Mouse (Mus musculus): ENCODE measurements around the gene Wbp1. TPM values are rescaled to one million over a fixed set of nuclear protein-coding genes. Genes with fewer than 3 reads are reported as not detected.

The Wbp1 gene
- 23.2 and 27.5 TPM in 2 replicates for polyA plus RNA-seq (2012; rRNA removed)

GRCm38 (mm10) chr6:83120930-83121862, at the start of gene Wbp1:
Wbp1 (minus strand) TSS chr6:83121559.

DNA sequence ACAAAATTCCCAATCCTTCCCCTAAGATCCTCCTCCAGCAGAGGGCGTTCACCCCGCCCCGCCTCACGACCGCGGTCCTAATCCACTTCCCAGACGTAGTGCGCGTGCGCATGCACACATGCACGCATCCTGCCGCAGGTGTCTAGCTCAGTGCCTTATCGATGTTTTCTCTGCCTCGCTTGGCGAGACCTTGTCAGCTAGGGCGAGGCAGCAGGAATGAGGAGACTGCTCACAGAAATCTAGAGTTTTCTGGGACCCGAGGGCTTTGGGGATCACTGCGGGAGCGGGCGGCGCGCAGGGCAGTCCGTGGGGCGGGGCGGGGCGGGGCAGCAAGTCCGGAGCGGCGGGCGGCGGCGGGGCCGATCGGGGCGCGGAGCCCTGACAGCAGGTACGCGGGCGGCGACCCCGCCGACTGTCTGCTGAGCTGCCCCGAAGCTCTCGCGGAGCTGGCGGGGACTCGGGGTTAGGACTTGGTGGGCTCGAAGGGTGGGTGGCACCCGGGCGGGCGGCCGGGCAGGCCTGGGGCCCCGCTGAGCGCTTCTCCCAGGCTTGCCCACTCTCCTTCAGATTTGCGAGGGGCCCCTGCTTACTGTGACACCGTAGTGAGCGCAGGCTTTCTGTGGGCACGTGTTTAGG, 44.4 kb upstream of the Wbp1 start, which contains the start of gene Dctn1:
Gene Dctn1 (plus strand): TSS at position 314 of the 636 bp plus-strand sequence.

GRCm38 (mm10) chr6:83156259-83156684, 34.9 kb upstream of the Wbp1 start, which contains the start of the genes Wdr54 and 1700003E16Rik:
Wdr54 (minus strand) TSS chr6:83156397.
1700003E16Rik (plus strand) TSS chr6:83156404.

DNA sequence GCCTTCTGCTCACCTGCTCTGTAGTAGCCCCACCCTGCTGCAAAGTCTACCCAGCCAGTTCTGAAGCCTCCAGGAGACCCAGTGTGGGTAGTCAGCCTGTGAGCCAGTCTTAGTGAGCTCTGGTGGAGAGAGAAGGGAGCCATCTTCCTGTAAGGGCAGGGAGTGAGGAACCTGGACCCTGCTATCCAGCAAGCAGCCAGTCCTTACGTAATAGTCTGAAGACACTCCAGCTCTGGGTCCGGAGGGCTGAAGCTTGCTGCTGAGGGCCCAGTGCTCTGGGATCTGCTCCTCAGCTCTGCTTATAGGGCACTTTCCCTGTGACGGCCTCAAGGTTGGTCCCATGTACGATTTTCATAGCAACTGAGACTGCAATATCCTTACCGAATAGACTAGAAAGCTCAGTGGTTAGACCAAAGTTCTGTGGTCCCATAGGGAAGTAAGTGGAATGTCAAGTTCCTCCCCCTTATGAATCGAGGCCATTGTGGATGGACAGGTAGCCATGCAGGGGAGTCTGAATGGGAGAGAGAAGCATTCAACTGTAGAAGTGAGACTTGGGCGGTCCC, 13.7 kb upstream of the Wbp1 start, which contains the start of gene Rtkn:
Gene Rtkn (plus strand): TSS at position 513 of the 563 bp plus-strand sequence.

DNA sequence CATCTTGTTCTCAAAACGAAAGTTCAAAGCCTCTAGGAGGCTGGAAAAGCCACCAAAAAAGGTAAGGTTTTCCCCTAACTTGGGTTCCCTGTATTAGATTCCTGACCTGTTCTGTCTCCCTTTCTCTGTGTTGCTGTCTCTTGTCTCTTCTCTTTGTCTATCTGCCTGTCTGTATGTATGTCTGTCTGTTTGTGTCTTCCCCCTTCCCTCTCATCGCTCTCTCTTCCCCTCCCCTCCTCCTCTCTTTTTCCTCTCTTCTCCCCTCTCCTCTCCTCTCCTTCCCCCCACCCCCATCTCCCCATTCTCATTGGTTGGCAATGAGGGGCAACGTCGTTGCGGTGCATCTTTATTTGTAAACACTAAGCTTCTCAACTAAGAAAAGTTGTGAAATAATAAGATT, 4.0 kb upstream of the Wbp1 start, which contains the start of gene Ino80b:
Gene Ino80b (minus strand): TSS at position 101 of the 400 bp plus-strand sequence.

GRCm38 (mm10) chr6:83115011-83115671, 6.2 kb downstream of the Wbp1 start, which contains the start of gene Mogs:
Mogs (plus strand) TSS chr6:83115496.

GRCm38 (mm10) chr6:83108762-83109668, 12.3 kb downstream of the Wbp1 start, which contains the start of gene Mrpl53:
Mrpl53 (plus strand) TSS chr6:83109040.

GRCm38 (mm10) chr6:83101316-83101687, 20.1 kb downstream of the Wbp1 start, which contains the start of the genes Ccdc142 and Gm42688:
Ccdc142 (plus strand) TSS chr6:83101601.
Gm42688 (plus strand) TSS chr6:83101617.

GRCm38 (mm10) chr6:83086121-83087035, 35.0 kb downstream of the Wbp1 start, which contains the start of gene Lbx2:
Lbx2 (plus strand) TSS chr6:83086367.

DNA sequence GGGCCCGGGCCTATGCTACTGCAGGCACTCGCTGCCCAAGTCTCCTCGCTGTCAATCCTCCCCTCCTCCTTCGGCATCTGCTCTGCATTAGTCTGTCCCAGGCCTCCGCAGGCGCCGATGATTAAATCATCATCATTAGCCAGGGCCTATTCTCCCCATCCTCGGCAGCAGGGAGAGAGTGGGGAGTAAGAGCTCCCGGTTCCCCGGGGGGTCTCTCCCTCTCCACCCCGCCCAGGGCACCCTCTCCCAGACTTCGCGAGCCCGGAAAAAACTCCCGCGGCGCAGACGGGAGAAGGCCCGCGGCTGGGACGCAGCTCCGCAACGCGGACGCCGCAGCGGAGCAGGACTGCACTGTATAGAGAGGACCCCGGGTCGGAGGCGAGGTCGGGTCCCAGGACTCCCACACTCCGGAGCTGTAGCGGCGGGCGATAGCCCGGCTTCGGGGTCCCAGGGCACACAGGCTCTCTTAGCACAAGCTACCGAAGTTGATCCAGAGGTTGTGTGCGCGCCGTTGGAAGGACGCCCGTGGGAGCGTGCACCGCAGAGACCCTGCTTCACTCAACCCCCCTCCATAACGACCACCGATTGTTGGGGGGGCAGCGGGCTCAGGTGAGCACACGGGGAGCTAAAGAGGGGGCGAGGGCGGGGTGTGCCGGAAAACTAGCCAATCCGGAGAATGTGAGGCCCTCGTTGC, 43.6 kb downstream of the Wbp1 start, which contains the start of gene Pcgf1:
Gene Pcgf1 (plus strand): TSS at position 240 of the 694 bp plus-strand sequence.

DNA sequence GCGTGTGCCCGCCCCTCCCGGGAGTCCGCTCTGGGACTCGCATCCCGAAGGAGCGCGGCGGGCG, 51.3 kb downstream of the Wbp1 start, which contains the start of gene Tlx2:
Gene Tlx2 (minus strand): TSS at position 47 of the 64 bp plus-strand sequence.

Other genes starting within 250 kb of the Wbp1 start
- gene Sema4f, start 181.8 kb downstream of the Wbp1 start, polyA plus RNA-seq (2012; rRNA removed), result 0.02 and 0.05 TPM in 2 replicates
- 7.5 and 8.6 TPM in 2 replicates for gene M1ap, start 174.7 kb downstream of the Wbp1 start, polyA plus RNA-seq (2012; rRNA removed)
- gene Dok1, start 88.1 kb downstream of the Wbp1 start, polyA plus RNA-seq (2012; rRNA removed), result 13.6 and 15.5 TPM in 2 replicates
- gene Loxl3, start 87.4 kb downstream of the Wbp1 start, polyA plus RNA-seq (2012; rRNA removed), result 1.2 and 1.5 TPM in 2 replicates
- 147 and 167 TPM in 2 replicates for gene Aup1, start 67.0 kb downstream of the Wbp1 start, polyA plus RNA-seq (2012; rRNA removed)
- gene Htra2, start 66.3 kb downstream of the Wbp1 start, polyA plus RNA-seq (2012; rRNA removed), result 71.6 and 81.9 TPM in 2 replicates
- 6.2 and 8.0 TPM in 2 replicates for gene Dqx1, start 63.7 kb downstream of the Wbp1 start, polyA plus RNA-seq (2012; rRNA removed)
- gene Tlx2, start 51.3 kb downstream of the Wbp1 start, polyA plus RNA-seq (2012; rRNA removed), result not detected in 2 replicates
- gene Pcgf1, start 43.7 kb downstream of the Wbp1 start, polyA plus RNA-seq (2012; rRNA removed), result 18.8 and 20.7 TPM in 2 replicates
- 0.18 and 0.19 TPM in 2 replicates for gene Lbx2, start 35.2 kb downstream of the Wbp1 start, polyA plus RNA-seq (2012; rRNA removed)
- 1.0 and 1.1 TPM in 2 replicates for gene Ccdc142, start 20.0 kb downstream of the Wbp1 start, polyA plus RNA-seq (2012; rRNA removed)
- 2.1 TPM in 2 replicates for gene Gm42688, start 19.9 kb downstream of the Wbp1 start, polyA plus RNA-seq (2012; rRNA removed)
- 55.1 and 55.3 TPM in 2 replicates for gene Mrpl53, start 12.5 kb downstream of the Wbp1 start, polyA plus RNA-seq (2012; rRNA removed)
- gene Mogs, start 6.1 kb downstream of the Wbp1 start, polyA plus RNA-seq (2012; rRNA removed), result 32.2 and 34.8 TPM in 2 replicates
- gene Ino80b, start 3.9 kb upstream of the Wbp1 start, polyA plus RNA-seq (2012; rRNA removed), result 11.3 and 11.9 TPM in 2 replicates
- 9.4 and 10.2 TPM in 2 replicates for gene Rtkn, start 13.9 kb upstream of the Wbp1 start, polyA plus RNA-seq (2012; rRNA removed)
- gene Wdr54, start 34.8 kb upstream of the Wbp1 start, polyA plus RNA-seq (2012; rRNA removed), result 0.29 and 0.36 TPM in 2 replicates
- 0.01 and 0.02 TPM in 2 replicates for gene 1700003E16Rik, start 34.8 kb upstream of the Wbp1 start, polyA plus RNA-seq (2012; rRNA removed)
- gene Dctn1, start 44.4 kb upstream of the Wbp1 start, polyA plus RNA-seq (2012; rRNA removed), result 20.0 and 20.7 TPM in 2 replicates
- 1.2 and 1.3 TPM in 2 replicates for gene Slc4a5, start 98.3 kb upstream of the Wbp1 start, polyA plus RNA-seq (2012; rRNA removed)
- gene Mthfd2, start 204.3 kb upstream of the Wbp1 start, polyA plus RNA-seq (2012; rRNA removed), result 47.3 and 52.6 TPM in 2 replicates
- gene Mob1a, start 204.5 kb upstream of the Wbp1 start, polyA plus RNA-seq (2012; rRNA removed), result 25.8 and 32.2 TPM in 2 replicates
- gene Bola3, start 227.6 kb upstream of the Wbp1 start, polyA plus RNA-seq (2012; rRNA removed), result 87.6 and 91.5 TPM in 2 replicates

All from liver, embryonic 14 days (tissue).